Mouse (Mus musculus): ENCODE measurements around the gene Nudcd3. TPM values are rescaled to one million over a fixed set of nuclear protein-coding genes. Genes with fewer than 3 reads are reported as not detected.
"Not testable (repeated sequence)": the region's sequence is repeated elsewhere in the genome, so short reads cannot be mapped to it uniquely, and the experiment has no call there.

Gene Nudcd3
- polyA plus RNA-seq, 1 experiment from 2014 or later: 40.3 TPM

- Histone ChIP-seq H3K4me2 (no peak overlapping the region), H3K27me3 (no peaks in the 10 kb centered on the region), H3K27ac (no peak overlapping the region), H3K36me3 (peaks cover 7% of the 10 kb centered on the region; the same call in 1 of the 2 replicates), H3K4me3 (no peak overlapping the region), H3K4me1 (no peaks in the 10 kb centered on the region), H3K9ac (no peak overlapping the region), H3K9me3 (no peaks in the 10 kb centered on the region)
- 70% methylated on average over 2 of the region's 2 CpGs for WGBS
- ATAC-seq (ENCODE audit: borderline replicate concordance, extremely low read depth, low FRiP score, low TSS enrichment): no peak
These were observed 82.3 kb downstream of the Nudcd3 start for GRCm38 (mm10) chr11:6117956-6118355.

- Histone ChIP-seq H3K27ac (no peak overlapping the region), H3K4me3 (no peak overlapping the region), H3K9me3 (no peaks in the 10 kb centered on the region), H3K4me2 (no peak overlapping the region), H3K4me1 (no peaks in the 10 kb centered on the region), H3K36me3 (peaks cover 35% of the 10 kb centered on the region), H3K9ac (no peak overlapping the region), H3K27me3 (no peaks in the 10 kb centered on the region)
- no peak for ATAC-seq (ENCODE audit: borderline replicate concordance, extremely low read depth, low FRiP score, low TSS enrichment)
- WGBS: 92% methylated on average over 5 of the region's 5 CpGs
These were observed 88.3 kb downstream of the Nudcd3 start for GRCm38 (mm10) chr11:6111734-6112484.

- no peaks in the 10 kb centered on the region for H3K4me1 ChIP-seq
- H3K4me3 ChIP-seq: no peak overlapping the region
- no peak for ATAC-seq (ENCODE audit: borderline replicate concordance, extremely low read depth, low FRiP score, low TSS enrichment)
- H3K4me2 ChIP-seq: no peak overlapping the region
- H3K27me3 ChIP-seq: no peaks in the 10 kb centered on the region
- no peak overlapping the region for H3K9ac ChIP-seq
- H3K9me3 ChIP-seq: no peaks in the 10 kb centered on the region
- peaks cover 40% of the 10 kb centered on the region for H3K36me3 ChIP-seq
- H3K27ac ChIP-seq: no peak overlapping the region
These were observed 90.2 kb downstream of the Nudcd3 start for GRCm38 (mm10) chr11:6109990-6110389.

- H3K36me3 ChIP-seq: peaks cover 40% of the 10 kb centered on the region
- no peak for ATAC-seq (ENCODE audit: borderline replicate concordance, extremely low read depth, low FRiP score, low TSS enrichment)
- H3K9me3 ChIP-seq: no peaks in the 10 kb centered on the region
- no peaks in the 10 kb centered on the region for H3K4me1 ChIP-seq
- H3K9ac ChIP-seq: no peak overlapping the region
- no peak overlapping the region for H3K27ac ChIP-seq
- no peak overlapping the region for H3K4me3 ChIP-seq
- H3K27me3 ChIP-seq: no peaks in the 10 kb centered on the region
- H3K4me2 ChIP-seq: no peak overlapping the region
- WGBS: 95% methylated on average over 5 of the region's 5 CpGs
These were observed 91.9 kb downstream of the Nudcd3 start for GRCm38 (mm10) chr11:6108296-6108695.

GRCm38 (mm10) chr11:6107722-6108121, 92.5 kb downstream of the Nudcd3 start:
- no peak overlapping the region for H3K4me2 ChIP-seq
- no peaks in the 10 kb centered on the region for H3K4me1 ChIP-seq
- H3K4me3 ChIP-seq: no peak overlapping the region
- WGBS: 84% methylated on average over 3 of the region's 3 CpGs
- H3K36me3 ChIP-seq: peaks cover 36% of the 10 kb centered on the region
- no peaks in the 10 kb centered on the region for H3K9me3 ChIP-seq
- no peak for ATAC-seq (ENCODE audit: borderline replicate concordance, extremely low read depth, low FRiP score, low TSS enrichment)
- H3K27me3 ChIP-seq: no peaks in the 10 kb centered on the region
- no peak overlapping the region for H3K27ac ChIP-seq
- H3K9ac ChIP-seq: no peak overlapping the region

GRCm38 (mm10) chr11:6104734-6105133, 95.5 kb downstream of the Nudcd3 start:
- Histone ChIP-seq H3K36me3 (peaks cover 16% of the 10 kb centered on the region; the same call in 1 of the 2 replicates), H3K9ac (no peak overlapping the region), H3K27ac (no peak overlapping the region), H3K4me2 (no peak overlapping the region), H3K4me1 (no peaks in the 10 kb centered on the region), H3K9me3 (no peaks in the 10 kb centered on the region), H3K4me3 (no peak overlapping the region), H3K27me3 (no peaks in the 10 kb centered on the region)
- 80% methylated on average over 5 of the region's 5 CpGs for WGBS
- no peak for ATAC-seq (ENCODE audit: borderline replicate concordance, extremely low read depth, low FRiP score, low TSS enrichment)

- 93% methylated on average over 3 of the region's 3 CpGs for WGBS
- H3K4me1 ChIP-seq: not testable (repeated sequence)
These were observed 103.6 kb downstream of the Nudcd3 start for GRCm38 (mm10) chr11:6096637-6097036.

GRCm38 (mm10) chr11:6086991-6087390, 113.2 kb downstream of the Nudcd3 start:
- no peak overlapping the region for H3K4me2 ChIP-seq
- no peaks in the 10 kb centered on the region for H3K27me3 ChIP-seq
- ATAC-seq (ENCODE audit: borderline replicate concordance, extremely low read depth, low FRiP score, low TSS enrichment): no peak
- H3K9ac ChIP-seq: no peak overlapping the region
- H3K9me3 ChIP-seq: no peaks in the 10 kb centered on the region
- WGBS: 38% methylated on average over 4 of the region's 4 CpGs
- no peaks in the 10 kb centered on the region for H3K36me3 ChIP-seq
- H3K4me3 ChIP-seq: no peak overlapping the region
- no peak overlapping the region for H3K27ac ChIP-seq
- no peaks in the 10 kb centered on the region for H3K4me1 ChIP-seq

More at GRCm38 (mm10) chr11:6096637-6097036, 103.6 kb downstream of the Nudcd3 start:
- H3K4me2 ChIP-seq; ATAC-seq (ENCODE audit: borderline replicate concordance, extremely low read depth, low FRiP score, low TSS enrichment); H3K9me3 ChIP-seq; H3K36me3 ChIP-seq; H3K27ac ChIP-seq; H3K27me3 ChIP-seq; H3K4me3 ChIP-seq; H3K9ac ChIP-seq: not testable (repeated sequence)

- H3K27ac ChIP-seq: no peak overlapping the region
- H3K4me3 ChIP-seq: no peak overlapping the region
- no peaks in the 10 kb centered on the region for H3K27me3 ChIP-seq
- no peaks in the 10 kb centered on the region for H3K36me3 ChIP-seq
- no peak for ATAC-seq (ENCODE audit: borderline replicate concordance, extremely low read depth, low FRiP score, low TSS enrichment)
- no peaks in the 10 kb centered on the region for H3K9me3 ChIP-seq
- WGBS: 80% methylated on average over 2 of the region's 2 CpGs
- H3K9ac ChIP-seq: no peak overlapping the region
- H3K4me2 ChIP-seq: no peak overlapping the region
- peaks cover 6% of the 10 kb centered on the region; the same call in 1 of the 2 replicates for H3K4me1 ChIP-seq
These were observed 121.5 kb downstream of the Nudcd3 start for GRCm38 (mm10) chr11:6078737-6079136.

GRCm38 (mm10) chr11:6075618-6076066, 124.6 kb downstream of the Nudcd3 start:
- 47% methylated on average over 8 of the region's 8 CpGs for WGBS
- Histone ChIP-seq H3K4me3 (no peak overlapping the region), H3K4me1 (peaks cover 6% of the 10 kb centered on the region; the same call in 1 of the 2 replicates), H3K4me2 (no peak overlapping the region), H3K9ac (no peak overlapping the region), H3K9me3 (no peaks in the 10 kb centered on the region), H3K27ac (no peak overlapping the region), H3K36me3 (no peaks in the 10 kb centered on the region), H3K27me3 (no peaks in the 10 kb centered on the region)
- peak; percentile 46 for ATAC-seq (ENCODE audit: borderline replicate concordance, extremely low read depth, low FRiP score, low TSS enrichment)

- no peaks in the 10 kb centered on the region for H3K36me3 ChIP-seq
- no peak overlapping the region for H3K27ac ChIP-seq
- no peak overlapping the region for H3K9ac ChIP-seq
- no peak overlapping the region for H3K4me3 ChIP-seq
- H3K4me2 ChIP-seq: no peak overlapping the region
- peaks cover 7% of the 10 kb centered on the region for H3K4me1 ChIP-seq
- no peaks in the 10 kb centered on the region for H3K9me3 ChIP-seq
- H3K27me3 ChIP-seq: peaks cover 69% of the 10 kb centered on the region
- no peak for ATAC-seq (ENCODE audit: borderline replicate concordance, extremely low read depth, low FRiP score, low TSS enrichment)
- WGBS: 6% methylated on average over 18 of the region's 19 CpGs
These were observed 131.8 kb downstream of the Nudcd3 start for GRCm38 (mm10) chr11:6068181-6068957.

GRCm38 (mm10) chr11:6067160-6067559, 133.1 kb downstream of the Nudcd3 start:
- H3K27me3 ChIP-seq: peaks cover 82% of the 10 kb centered on the region
- 44% methylated on average over 9 of the region's 9 CpGs for WGBS
- no peak for ATAC-seq (ENCODE audit: borderline replicate concordance, extremely low read depth, low FRiP score, low TSS enrichment)

More at GRCm38 (mm10) chr11:6067160-6067559, 133.1 kb downstream of the Nudcd3 start:
- no peak overlapping the region for H3K4me3 ChIP-seq
- no peaks in the 10 kb centered on the region for H3K9me3 ChIP-seq
- H3K4me2 ChIP-seq: no peak overlapping the region
- no peaks in the 10 kb centered on the region for H3K36me3 ChIP-seq
- H3K9ac ChIP-seq: no peak overlapping the region
- peaks cover 7% of the 10 kb centered on the region for H3K4me1 ChIP-seq
- no peak overlapping the region for H3K27ac ChIP-seq
